Mouse (Mus musculus) adrenal gland, adult 18-20 months (tissue): ENCODE measurements around the gene Smg5. TPM values are rescaled to one million over a fixed set of nuclear protein-coding genes. Genes with fewer than 3 reads are reported as not detected.
"Not testable (repeated sequence)": the region's sequence is repeated elsewhere in the genome, so short reads cannot be mapped to it uniquely, and the experiment has no call there.

Source experiments
- DNase-seq, 2 experiments: peaks; one replicate each; pipeline ENCODE4 v3.0.0; 2021 to 2022; ENCODE audit warnings: low spot score in 2 of 2
- long read RNA-seq, 2 experiments: library from polyadenylated mRNA; stranded (forward); transcript quantifications; one replicate each; pipeline ENCODE4 v2.0.0; 2021
- total RNA-seq, 2 experiments: library from RNA; stranded (reverse); gene quantifications; 1 replicate in 1 of 2; 2 replicates in 1 of 2; pipeline ENCODE4 v1.2.3; 2021

Smg5 gene
- total RNA-seq: 10 to 100 TPM; 43.3 to 46.0 TPM
- long read RNA-seq, experiment 1, full-length matches to known transcripts: 12 of 25 reads
- long read RNA-seq, experiment 1, partial matches to known transcripts: 4 of 25 reads
- long read RNA-seq, experiment 1, other reads (novel, unspliced or antisense): 9 of 25 reads
- long read RNA-seq, experiment 2, full-length matches to known transcripts: 19 of 45 reads
- long read RNA-seq, experiment 2, partial matches to known transcripts: 20 of 45 reads
- long read RNA-seq, experiment 2, other reads (novel, unspliced or antisense): 6 of 45 reads

DNA sequence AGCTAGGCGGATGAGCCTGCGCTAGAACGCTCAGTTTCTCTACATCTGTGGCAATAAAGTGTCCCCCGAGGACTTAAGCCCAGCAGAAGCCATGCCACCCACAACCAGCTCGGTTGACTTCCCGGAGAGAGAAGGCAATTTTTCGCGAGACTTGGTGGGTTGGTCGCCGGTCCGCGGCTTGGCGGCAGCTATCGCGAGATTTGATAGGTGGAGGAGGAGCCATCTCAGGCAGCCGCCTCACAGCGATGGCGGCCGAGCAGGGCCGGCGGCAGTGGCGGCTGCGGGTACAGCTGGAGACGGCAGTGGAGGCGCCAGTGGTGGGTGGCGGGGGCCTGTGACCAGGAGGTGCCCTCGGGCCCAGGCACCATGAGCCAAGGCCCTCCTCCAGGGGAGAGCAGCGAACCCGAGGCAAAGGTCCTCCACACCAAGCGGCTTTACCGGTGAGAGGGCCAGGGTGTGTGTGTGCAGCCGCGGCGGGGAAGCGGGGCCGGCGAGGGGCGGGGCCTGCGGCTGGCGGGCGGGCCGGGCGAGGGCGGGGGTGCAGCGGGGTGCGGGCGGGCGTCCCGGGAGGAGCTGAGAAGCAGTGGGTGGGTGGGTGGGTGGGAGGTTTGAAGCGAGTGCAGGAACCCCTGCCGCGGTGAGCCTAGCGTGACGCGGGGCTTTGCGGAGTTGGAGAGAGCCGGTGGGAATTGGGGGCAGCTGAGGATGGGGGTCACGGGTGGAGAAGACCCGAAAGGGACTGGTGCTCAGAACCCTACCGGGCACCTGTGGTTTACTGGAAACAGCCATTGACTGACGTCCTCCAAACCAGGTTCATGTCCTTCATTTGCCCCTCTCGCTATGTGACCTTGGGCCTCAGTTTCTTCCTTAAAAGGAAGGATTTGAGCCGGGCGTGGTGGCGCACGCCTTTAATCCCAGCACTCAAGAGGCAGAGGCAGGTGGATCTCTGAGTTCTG, at the start of gene Smg5, which contains the start of gene Tmem79:
Smg5 (plus strand) TSS at position 203 of the 956 bp plus-strand sequence.
Tmem79 (minus strand) TSS at position 91 of the 956 bp plus-strand sequence.
- peak; percentile 93 to 97 for DNase-seq

DNA sequence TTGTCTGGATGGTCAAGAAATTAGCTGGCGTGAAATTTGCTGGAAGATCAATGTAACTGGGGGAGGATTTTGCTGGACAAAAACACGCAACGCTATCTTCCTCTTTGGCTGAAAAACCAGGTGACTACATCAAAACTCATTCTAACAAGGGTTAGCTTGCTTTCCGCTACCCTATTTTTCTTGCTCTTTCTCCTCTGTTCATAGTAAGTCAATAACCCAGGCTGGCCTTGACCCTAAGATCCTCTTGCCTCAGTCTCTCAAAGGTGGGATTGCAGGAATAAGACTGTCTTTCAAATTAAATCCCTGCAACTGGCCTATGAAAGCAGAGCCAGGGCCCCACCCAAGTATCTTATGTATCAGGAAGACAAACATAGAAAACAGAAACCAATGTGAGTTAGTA, 49.0 kb upstream of the Smg5 start, which contains the start of gene Gm38392:
Gm38392 (minus strand) TSS at position 101 of the 400 bp plus-strand sequence.
- no peak for DNase-seq

DNA sequence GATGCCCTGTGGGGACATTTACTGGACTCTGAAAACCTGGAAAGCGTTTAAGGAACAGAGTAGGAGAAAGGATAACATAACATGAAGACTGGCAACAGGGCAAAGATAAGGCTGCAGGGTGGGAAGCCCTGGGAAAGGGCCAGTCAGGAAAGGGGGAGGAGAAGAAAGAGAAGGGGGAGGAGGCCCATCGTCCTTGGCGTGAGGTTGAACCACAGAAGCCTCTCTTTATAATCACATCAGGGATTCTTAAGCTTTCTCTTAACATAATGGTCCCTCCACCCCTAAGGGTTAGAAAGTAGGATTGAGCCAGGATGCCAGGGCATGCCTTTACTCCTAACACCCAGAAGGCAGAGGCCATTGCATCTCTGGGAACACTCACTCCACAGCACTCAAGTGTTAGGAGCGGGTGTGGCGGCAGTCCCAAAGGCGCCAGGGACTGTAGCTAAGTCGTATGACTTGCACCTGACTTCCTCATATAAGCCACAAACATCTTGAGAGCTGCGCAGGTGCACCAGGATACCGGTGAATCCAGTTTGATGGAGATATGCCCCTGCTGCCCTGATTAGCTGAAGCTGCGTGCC, 47.8 kb upstream of the Smg5 start:
- DNase-seq: not testable (repeated sequence)

DNA sequence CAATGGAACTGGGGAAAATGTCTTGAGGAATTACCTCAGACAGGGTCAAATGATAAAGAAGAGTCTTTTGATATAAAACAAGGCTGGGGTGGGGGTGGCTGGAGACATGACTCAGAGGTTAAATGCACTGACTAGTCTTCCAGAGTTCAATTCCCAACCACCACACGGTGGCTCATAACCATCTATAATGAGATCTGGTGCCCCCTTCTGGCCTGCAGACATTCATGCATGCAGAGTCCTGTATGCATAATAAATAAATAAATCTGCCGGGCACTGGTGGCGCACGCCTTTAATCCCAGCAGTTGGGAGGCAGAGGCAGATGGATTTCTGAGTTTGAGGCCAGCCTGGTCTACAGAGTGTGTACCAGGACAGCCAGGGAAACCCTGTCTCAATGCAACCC, 44.1 kb upstream of the Smg5 start:
- DNase-seq: peak in 1 of 2 experiments; percentile 27

DNA sequence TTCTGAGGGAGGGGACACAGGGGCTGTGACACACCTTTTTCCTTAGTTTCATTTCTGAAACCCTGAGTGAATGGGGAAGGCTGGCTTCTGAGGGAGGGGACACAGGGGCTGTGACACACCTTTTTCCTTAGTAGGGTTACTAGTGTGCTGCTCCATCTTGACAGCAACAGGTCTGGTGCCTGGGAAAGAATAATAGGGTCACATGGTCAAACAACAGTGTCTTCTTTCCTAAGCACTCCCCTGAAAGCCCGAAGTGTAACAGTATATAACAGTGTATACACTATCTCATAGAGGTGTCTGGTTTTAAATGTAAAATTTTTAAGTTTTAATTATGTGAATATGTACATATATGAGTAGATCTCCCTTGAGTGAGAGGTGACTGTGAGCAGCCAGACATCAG, 40.8 kb upstream of the Smg5 start:
- DNase-seq: not testable (repeated sequence)

DNA sequence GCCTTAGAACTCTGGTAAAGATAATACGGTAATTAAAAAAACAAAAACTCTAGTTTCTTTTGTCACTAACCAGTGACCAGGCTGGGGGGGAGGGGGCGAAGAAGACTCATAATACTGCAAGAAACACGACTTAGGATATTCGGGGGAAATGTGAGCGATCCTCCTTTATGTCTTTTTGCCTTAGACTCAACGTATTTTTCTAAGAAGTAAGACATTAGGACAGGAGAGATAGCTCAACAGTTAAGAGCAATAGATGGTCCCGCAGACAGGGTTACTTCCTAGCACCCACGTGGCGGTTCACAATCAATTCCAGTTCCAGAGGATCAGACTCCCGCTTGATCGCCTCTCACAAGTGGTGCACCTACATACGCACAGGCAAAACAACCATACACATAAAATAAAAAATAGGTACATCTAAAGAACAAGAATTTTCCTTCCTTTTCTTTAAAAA, 39.9 kb upstream of the Smg5 start:
- DNase-seq: no peak

DNA sequence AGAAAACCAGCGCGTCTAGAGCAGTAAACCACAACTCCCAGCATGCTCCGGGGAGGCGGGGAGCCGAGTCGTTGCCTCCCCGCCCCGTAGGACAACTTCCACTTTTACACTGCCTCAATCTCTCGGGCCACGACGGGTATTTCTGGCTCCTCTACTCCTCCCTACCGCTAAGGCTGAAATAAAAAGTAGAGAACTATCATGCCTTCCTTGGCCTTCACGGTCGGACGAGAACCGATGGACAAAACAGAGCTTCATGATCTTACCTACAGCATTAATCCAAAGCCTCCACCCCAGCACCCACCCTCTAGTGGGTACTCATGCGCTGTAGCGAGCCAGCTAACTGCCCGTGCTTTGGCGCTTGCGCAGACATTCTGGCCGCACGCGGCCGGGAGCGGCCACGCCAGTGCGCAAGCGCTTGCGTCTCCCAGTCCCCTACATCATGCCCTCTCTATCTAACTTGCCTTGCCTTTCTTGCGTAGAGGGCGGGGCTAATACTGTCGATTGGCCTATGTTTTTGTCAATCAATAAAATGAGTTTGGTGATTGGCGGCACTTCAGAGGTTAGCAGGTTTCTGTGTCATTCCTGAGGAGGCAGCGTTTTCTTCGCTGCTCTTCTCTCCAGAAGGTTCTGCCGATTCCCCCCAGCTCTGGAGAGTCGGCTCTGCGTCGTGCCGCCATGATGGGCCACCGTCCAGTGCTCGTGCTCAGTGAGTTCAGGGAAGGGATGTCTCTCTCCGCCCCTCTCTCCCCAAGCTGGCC, 39.3 kb upstream of the Smg5 start, which contains the start of the genes Tsacc and Cct3:
Tsacc (minus strand) TSS at position 439 of the 758 bp plus-strand sequence.
Cct3 (plus strand) TSS at position 556 of the 758 bp plus-strand sequence.
- DNase-seq: peak; percentile 85 to 86

DNA sequence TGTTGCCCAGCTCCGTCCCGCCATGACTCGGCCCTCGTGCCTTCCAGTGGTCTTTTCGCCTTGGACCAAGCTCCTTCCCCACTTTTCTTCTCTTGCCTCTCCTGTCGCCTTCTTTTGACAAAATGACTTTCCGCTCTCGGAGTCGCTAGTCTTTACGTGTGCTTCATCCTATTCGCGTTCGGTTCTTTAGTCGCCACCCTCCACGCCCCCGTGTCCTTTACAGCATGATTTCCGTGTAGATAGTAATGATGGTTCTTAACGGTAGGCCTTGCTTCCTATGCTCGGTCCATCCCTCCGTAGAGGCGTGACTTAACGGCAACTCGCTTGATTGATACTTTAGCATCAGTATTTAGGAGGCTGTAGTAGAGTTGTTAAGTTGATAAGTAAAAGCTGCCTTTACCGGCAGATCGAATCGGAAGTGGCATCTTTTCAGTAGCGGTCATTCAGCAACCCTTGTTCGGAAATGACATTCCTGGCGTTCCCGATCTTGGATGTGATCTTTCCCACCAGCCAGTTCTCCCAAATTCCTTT, 38.7 kb upstream of the Smg5 start:
- DNase-seq: no peak

DNA sequence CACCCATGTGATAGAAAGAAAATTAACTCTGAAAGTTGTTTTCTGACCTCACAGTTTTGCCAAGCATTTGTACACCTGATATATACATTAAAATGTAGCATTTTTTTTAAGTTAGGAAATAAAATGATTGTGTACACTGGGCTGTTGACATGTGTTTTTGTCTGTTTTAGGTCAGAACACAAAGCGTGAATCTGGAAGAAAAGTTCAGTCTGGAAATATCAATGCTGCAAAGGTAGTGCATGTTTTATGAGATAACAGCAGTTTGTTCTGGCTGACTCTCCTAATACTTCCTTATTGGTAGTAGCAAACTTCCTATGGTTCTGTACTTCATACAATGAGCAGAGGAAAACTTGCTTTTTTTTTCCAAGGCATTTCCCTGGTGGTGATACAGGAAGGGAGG, 36.9 kb upstream of the Smg5 start:
- no peak for DNase-seq

DNA sequence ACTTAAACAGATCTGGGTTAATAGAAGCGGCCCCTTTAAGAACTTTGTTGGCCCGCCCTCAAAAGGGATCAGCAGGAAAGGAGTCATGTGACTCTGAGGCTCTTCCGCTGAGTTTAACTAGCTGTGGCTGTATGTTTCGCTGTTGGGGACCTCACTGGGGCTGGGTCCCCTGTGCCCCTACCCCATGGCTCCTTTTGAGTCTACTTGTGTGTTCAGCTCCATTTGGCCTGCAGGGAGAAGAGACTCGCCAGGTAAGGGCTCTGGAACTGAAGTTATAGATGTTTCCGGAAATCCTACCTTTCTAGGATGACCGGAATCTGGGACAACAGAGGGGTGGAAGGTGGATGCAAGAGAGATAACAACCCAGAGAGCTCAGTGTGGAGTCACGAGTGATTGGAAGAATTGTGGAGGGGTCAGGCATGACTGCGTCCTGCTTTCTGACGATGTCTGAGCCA, 11.1 kb upstream of the Smg5 start, which contains the start of gene Glmp:
Glmp (plus strand) TSS at position 73 of the 455 bp plus-strand sequence.
- peak; percentile 42 to 43 for DNase-seq

DNA sequence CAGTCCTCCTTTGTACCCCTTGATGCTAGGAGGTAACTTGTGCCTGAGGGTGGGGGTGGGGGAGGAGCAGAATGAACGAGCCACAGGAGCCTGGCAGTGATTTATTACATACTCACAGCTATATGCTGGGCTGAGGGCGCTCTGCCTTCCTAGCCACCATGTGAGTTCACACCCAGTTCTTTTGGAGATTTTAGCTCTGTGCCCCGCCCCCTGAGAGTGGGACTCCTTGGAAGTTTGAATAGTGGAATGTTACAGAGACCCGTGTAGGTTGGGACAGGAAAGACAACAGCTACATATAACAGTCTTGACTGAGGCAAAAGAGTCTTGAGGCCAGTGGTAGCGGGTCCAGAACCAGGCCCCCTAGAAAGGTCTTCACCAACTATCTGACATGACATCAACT, 7.1 kb upstream of the Smg5 start:
- DNase-seq: no peak

DNA sequence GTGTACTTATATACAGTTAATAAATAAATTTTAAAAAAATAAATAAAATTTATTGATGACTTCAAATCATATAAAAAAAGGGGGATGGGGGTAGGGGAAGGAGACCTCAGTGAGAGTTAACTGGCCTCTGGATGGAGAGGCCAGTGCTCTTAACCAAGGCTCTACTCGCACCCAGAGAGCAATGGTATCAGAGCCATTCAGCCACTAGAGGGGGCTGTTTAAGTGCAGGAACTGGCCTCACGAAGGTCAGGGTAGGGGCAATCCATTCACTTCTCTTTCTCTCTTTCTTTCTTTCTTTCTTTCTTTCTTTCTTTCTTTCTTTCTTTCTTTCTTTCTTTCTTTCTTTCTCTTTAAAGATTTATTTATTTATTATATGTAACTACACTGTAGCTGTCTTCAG, 4.8 kb upstream of the Smg5 start:
- peak in 1 of 2 experiments; percentile 61 for DNase-seq

DNA sequence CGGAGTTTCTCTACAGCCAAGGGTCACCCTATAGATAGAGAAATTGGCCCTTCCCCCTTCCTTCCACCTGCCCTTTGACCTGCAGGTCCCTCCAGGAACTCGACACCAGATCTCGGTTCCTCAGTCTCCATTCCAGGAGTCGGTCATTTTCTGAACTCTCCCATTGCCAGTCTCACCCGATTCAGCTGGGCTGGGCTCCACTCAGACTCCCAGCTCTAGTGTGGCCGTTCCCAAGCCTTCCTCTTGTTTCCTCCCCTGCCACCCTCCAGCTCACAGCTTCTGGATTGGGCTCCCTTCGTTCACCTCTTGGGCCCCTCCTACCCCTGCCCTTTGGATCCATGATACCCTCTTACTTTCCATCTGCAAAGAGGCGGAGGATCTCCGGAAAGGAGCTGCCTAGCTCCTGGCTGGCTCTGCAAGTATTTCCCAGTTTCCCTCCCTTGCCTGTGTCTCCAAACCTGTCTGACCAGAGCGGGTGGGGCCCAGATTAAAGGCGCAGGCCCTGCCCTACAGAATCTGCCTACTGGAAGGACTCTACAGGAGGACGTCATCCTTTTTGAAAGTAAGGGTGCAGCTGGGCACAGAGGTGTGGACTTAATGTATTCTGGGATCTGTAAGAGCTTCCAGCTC, 1.9 kb upstream of the Smg5 start:
- no peak for DNase-seq

DNA sequence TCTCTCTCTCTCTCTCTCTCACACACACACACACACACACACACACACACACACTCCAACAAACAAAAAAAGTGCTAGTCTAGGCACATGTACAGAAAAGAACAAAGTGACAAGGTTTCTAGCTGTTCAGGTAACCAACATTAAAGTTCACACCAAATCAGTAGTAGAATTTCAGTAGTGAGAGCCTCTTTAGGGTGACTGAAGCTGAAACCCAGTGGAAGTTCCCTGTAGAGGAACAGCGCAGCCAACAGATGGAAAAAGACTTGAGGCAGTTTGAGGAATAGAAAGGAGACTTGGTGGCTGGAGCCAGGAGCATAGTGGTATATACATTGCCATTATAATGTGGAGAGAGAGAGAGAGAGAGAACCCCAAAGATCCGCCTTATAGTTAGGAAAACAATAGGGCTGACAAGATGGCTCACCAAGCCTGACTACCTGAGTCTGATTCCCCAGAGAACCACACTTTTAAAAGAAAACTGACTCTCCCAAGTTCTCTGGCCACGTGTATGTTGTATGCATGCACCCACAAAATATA, 1.1 kb upstream of the Smg5 start:
- no peak for DNase-seq

DNA sequence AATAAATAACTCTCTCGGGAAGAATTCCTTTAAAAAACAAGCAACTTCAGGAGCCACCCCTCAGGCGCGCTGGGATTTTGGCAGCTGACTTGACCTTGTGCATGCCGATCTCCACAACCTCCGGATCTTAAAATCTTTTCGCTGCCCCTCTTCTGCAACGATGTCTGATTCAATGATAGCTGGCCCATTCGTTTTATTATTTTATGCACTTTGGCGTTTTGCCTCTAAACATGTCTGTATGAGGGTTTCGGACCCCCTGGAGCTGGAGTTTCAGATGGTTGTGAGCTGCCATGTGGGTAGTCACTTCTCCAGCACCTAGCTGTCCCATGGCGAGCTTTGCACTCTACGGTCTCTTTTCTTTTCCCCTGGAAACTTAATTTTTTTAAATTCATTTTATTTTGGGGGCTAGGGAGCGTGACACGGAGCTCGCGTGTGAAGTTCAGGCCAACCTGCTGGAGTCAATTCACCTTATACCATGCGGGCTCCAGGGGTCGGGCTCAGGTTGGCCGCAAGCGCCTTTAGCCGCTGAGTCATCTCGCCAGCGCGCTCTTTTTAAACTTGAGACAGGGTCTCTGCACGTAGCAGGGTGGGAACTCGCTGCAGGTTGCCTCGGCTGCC, 515 bp upstream of the Smg5 start:
- DNase-seq: peak in 1 of 2 experiments; percentile 33

DNA sequence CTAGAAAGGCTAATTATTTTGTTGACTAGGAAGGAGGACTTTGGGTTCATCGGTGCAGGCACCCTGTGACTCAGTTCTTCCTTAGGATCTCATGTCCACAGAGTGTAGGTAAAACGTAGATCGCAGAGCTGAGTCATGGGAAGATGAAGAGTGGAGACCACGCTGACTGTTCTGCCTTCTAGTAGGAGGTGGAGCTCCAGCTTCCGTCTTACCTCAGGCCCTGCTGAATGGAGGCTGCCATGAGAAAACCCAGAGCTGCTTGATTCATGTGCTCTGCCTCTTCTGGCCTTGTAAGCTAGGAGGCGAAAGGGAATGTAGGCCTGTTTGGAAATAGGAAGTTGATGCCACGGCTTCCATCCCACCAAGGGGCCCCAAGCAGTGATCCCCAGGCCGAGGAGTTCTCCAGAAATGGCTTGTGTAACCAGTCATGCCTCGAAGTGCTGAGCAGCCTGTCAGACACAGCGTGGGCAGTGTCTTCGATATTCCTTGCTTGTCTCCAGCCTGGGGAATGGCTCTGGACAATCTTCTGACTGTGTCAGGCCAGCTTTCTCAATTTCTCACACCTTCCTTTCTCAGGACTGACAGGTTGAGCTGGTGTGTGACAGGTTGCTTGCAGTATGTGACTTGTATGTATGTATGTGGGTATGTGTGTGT, 1.4 kb downstream of the Smg5 start:
- no peak for DNase-seq

DNA sequence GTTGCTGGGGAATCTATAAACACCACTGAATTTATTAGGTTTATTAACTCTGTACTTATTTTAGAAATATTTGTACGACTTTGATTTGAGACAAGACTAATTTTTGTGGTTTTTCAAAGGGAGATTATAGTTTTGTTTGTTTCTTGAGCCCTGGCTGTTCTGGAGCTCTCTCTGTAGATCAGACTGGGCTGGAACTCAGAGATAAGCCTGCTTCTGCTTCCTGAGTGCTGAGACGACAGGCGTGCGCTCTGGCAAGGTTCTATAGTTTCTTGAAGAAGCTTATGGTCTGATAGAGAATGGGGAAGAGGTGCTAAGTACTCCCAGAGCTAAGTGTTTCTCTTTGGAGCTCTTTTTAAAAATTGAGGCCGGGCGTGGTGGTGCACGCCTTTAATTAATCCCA, 2.3 kb downstream of the Smg5 start:
- DNase-seq: no peak

DNA sequence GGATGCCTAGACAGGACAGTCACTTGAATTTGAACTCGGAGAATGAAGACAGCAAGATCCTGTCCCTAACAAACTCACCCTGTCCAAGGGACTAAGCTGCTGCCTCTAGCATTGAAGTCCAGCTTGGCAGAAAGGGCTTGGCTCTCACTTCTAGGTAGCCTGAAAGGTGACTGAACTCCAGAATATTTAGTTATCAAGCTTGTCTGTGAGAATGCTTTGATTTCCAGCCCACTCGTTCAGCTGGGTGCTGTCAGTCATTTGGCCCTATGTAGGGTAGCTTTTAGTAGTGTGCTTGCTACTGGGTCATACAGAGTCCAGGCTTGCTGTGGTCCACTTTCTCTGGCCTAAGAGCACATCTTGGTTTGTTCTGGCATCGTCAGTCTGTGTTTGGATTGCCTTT, 2.9 kb downstream of the Smg5 start:
- no peak for DNase-seq
